Mouse (Mus musculus) retina, postnatal 7 days (tissue): Measurements from ENCODE around the gene Srms.

Source experiments
- DNase-seq: peaks from one replicate; pipeline ENCODE4 v3.0.0-alpha.2; 2012; ENCODE audit warnings: low read depth, low spot score

Gene Srms

DNA sequence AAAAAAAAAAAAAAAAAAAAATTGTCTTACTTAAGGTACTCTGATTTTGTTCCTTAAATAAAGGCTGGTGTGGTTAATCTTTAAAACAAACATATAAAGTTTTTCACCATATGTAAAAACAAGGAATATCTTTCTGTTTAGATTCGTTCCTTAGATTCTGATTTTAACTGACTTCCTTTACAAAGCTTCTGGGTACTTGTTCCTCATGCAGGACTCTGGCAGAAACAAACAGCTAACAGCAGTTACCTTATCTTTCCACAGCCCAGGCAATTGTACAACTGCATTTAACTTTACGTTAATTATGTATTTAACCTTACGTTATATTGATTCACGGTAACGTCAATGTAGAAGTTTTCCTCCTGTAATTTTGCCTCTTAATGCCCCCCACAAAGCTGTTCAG, 46.5 kb downstream of the Srms start:
- no peak for DNase-seq

DNA sequence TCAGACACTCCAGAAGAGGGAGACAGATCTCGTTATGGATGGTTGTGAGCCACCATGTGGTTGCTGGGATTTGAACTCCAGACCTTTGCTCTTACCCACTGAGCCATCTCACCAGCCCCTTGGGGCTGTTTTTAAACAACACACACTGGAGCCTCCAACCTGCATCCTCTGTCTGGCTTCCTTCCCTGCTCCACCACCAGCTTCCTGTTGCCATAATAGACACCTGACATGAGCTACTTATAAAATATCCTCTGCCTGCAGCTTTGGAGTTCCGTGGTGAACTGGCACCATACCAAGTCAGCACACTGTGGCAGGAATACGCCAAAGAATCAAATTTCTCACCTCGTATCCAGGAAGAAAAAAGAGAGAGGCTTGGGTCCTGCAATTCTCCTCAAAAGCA, 52.2 kb downstream of the Srms start:
- DNase-seq = no peak

DNA sequence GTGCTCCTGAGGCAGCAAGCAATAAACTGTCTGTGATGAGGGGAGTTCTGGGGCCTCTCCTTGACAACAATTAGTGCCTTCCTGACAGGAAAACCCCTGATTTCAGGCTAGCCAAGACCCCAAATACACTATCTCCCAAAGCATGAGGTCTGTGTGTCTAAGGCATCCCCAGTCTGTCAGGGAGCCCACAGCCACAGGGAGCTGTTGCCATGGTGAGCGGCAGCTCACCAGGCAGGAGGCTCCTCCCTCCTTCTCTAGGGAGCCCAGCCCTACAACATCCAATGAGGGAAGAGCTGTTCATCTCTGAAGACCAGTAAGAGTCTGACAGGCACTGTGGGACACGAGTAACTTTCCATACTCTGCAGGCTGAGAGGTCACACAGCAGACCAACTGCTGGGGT, 53.2 kb downstream of the Srms start:
- DNase-seq = no peak

DNA sequence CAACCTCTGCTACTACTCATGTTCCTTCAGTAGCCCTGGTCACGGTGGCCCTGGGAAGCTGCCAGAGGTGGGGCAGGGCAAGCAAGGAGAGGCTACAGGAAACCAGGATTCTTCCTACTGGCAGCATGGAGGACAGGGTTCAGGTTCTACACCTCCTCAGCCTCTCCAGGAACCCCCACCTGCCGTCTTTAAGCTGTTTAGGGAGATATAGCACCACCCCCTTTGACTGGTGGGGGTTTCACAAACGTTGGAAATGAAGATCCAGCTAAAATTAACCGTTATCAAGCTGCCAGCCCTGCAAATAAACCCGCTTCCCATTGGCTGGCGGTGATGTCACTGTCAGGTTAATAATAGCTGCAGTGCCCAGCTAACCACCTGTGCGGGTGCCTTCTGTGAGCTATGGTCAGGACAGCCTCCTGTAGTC, 53.9 kb downstream of the Srms start:
- DNase-seq = no peak

DNA sequence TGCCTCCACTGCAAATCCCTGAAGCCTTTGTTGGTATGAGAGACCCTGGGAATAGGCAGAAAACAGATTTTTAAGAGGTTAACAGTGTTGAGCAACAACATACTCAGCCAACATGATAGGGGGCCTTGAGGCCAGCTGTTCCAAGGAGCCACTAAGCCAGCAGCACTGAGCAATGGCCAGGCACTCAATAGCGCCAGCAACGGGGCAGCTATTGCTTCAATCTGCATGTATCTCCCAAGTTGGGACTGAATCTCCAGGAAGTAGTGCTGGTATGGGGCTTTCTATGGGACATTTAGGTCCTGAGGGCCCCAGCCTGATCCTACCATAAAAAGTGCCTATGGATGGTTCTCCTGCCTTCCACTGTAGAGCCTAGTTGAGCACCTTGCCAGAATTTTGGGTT, 54.5 kb downstream of the Srms start:
- no peak for DNase-seq

DNA sequence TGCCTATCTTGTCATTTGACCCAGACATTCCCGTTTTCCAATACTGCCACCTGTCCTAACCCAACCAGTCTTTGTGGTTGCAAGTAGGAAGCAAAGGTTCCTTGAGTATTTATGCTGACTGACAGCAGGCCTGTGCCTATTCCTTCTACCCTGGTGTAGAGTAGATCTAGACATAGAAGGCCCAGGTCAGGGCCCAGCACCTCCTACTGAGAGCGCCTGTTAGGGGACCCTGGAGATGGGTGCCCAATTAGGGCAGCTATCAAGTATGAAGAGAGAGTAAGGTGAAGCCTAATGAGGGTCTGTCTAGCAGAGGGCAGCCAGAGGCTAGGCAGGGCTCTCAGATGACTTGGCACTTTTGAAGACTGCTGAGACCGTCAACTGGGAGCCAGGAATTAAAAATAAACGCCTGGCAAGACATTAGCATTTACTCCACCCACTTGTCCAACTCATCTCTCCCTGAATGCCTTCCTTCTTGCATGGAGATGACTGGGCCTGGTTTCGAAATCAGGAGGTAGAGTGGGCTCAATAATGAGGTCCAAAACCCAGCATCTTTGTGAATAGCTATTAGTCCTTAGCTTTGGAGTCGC, 55.2 kb downstream of the Srms start:
- no peak for DNase-seq

DNA sequence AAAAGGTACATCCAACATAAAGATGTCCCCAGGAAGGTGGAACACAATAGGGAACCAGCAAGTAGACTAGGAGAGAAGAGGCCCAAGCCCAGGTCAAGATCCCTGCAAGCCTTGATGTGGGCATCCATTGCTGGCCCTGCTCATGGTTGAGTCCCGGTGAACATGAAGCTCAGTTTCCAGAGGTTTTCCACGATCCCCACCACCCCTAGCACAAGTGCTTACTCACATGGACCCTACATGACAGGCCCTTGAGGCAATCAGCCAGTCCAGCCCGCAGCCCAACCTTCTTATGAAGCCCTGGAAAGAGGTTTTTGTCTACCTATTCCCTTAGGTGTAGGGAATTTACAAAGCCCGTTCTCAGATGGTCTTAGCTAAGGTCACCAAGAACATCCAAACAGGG, 55.8 kb downstream of the Srms start:
- DNase-seq = no peak

DNA sequence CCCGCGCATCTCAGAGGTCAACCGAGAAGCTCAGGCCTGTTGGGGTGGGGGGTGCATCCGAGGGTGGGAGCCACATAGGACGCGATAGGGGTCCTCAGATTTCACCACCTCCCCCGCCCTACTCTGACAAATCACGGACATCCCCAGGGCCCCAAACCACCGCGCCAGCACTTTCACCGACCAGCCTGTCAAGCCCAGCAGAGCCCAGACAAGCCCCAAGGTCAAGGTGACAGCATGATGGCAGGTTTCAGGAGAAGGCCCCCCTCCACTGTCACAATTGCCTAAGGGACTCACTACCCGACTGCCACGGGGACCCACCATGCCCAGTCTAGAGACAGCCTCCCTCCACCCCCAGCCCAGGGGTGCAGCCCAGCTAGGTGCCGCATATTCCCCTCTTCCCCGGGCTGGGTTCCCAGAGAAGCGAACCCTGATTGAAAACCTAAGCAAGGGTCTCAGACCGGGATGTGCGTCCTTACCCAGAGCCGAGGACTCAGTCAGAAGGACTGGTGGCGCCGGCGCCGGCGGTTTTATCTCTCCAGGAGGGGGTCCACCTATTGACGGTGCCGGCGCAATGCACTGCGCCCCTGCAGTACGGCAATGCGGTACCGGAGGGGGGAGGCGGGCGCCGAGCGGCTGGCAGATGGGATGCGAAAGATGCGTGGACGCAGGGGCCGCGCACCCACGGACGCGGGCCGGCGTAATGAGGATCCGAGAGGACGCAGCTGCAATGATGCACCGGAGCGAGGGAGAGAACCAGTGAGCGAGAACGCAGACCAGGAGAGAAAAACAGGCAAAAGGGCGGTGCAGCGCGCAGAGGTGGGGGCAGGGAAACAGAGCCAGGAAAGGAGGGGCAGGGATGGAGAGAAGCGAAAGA, 56.5 kb downstream of the Srms start, which contains the start of gene Eef1a2:
TSS of gene Eef1a2 (minus strand) at position 767 of the 874 bp plus-strand sequence.
- DNase-seq = no peak

DNA sequence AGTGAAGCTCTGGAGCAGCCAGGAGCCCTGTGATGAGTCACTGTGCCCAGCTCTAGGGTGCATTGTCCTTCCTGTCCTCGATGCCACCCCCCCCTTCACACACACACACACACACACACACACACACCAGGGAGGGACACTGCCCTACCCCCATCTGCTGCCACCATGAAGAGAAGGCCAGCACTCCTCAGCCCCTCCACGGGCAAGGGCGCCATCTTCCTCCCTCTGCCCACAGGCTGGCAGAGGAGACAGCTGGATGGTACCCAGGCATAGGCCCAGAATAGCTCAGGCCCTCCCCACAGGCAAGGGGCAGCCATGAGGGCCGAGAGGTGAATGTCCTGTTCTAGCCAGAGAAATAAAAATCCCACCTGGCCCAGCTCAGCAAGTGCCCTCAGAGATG, 57.2 kb downstream of the Srms start:
- no peak for DNase-seq
